8 mouse cellular contexts compared by ENCODE assay signal in the genomic region with DNA sequence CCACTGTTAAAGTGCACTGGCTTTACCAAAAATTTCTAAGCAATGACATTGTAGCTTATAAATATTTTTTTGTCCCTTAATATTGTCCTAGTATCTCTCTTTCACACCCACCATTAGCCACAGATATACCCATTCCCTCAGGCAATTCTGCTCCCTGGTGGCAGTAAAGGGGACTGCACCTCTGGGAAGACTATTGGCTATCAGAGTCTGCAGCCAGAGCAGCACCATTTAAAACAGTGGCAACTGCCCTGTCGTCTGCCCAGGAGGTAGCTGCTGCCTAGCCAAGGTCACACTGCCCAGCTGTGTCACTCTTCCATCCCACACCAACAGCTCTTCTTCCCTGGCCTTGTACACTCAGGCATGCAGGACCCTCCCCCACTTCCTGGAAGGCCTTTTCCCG. TPM values are rescaled to one million over a fixed set of nuclear protein-coding genes. Genes with fewer than 3 reads are reported as not detected.
DNase-seq lines count a peak whose midpoint lies in the region; ATAC-seq and TF ChIP-seq lines count a peak whose summit lies in the region.

No protein-coding gene starts in this region.

- H3K9me3 ChIP-seq in ES-Bruce4 (replicated peaks; ENCODE audit: control insufficient read depth, insufficient read depth, low read length, poor library complexity, severe bottlenecking): no peaks in the 10 kb centered on the region
- no peaks in the 10 kb centered on the region for H3K9me3 ChIP-seq in intestine, postnatal 0 days (ENCODE audit: control insufficient read depth)

- no peaks in the 10 kb centered on the region for H3K4me1 ChIP-seq in ES-Bruce4 (ENCODE audit: control insufficient read depth, insufficient read depth, low read length)
- H3K4me1 ChIP-seq in intestine, postnatal 0 days (replicated peaks; ENCODE audit: control insufficient read depth, insufficient read depth, low read length): no peaks in the 10 kb centered on the region; the same call in 1 of the 2 replicates

- H3K27ac ChIP-seq in ES-Bruce4 (ENCODE audit: insufficient read depth, low read length): no peak overlapping the region
- no peak overlapping the region for H3K27ac ChIP-seq in intestine, postnatal 0 days (ENCODE audit: low read depth, low read length)

- ATAC-seq in intestine, postnatal 0 days: no peak

- peak; percentile 57 for TF ChIP-seq CTCF in ES-Bruce4 (IDR thresholded peaks at IDR 0.05; ENCODE audit: low read depth, low read length)
- TF ChIP-seq CTCF in intestine, postnatal 0 days (IDR thresholded peaks at IDR 0.05; ENCODE audit: low read depth): peak; percentile 90

- DNase-seq in 3T3-L1 (ENCODE audit: low read depth, low spot score): peak; percentile 79
- peak; percentile 43 for DNase-seq in cerebellum, adult 9-11 months
- peak; percentile 94 for DNase-seq in heart, adult 11 months
- DNase-seq in lung, adult 18-20 months: peak; percentile 63 to 66
- DNase-seq in retina, embryonic 14.5 days (ENCODE audit: low spot score): peak; percentile 72
- peak; percentile 65 for DNase-seq in urinary bladder, postnatal 25 days (ENCODE audit: low spot score)

- no peak for TF ChIP-seq POLR2A in ES-Bruce4 (IDR thresholded peaks at IDR 0.05; ENCODE audit: insufficient read depth, low read length)

- no peak overlapping the region for H3K4me3 ChIP-seq in ES-Bruce4 (ENCODE audit: low read depth, low read length)
- H3K4me3 ChIP-seq in intestine, postnatal 0 days (ENCODE audit: low read depth, low read length): no peak overlapping the region

- H3K9ac ChIP-seq in ES-Bruce4 (ENCODE audit: low read depth, poor library complexity, severe bottlenecking): no peak overlapping the region
- no peak overlapping the region for H3K9ac ChIP-seq in intestine, postnatal 0 days (ENCODE audit: low read depth, low read length)

- H3K4me2 ChIP-seq in intestine, postnatal 0 days (replicated peaks; ENCODE audit: low read depth): no peak overlapping the region; the same call in 1 of the 2 replicates

- 45% methylated on average over 2 of the region's 2 CpGs for WGBS in intestine, postnatal 0 days

- H3K36me3 ChIP-seq in ES-Bruce4 (ENCODE audit: control insufficient read depth, insufficient read depth, low read length, poor library complexity, severe bottlenecking): no peaks in the 10 kb centered on the region
- H3K36me3 ChIP-seq in intestine, postnatal 0 days (ENCODE audit: control insufficient read depth, insufficient read depth): no peaks in the 10 kb centered on the region

- no peak for TF ChIP-seq EP300 in ES-Bruce4 (IDR thresholded peaks at IDR 0.05; ENCODE audit: insufficient read depth, low read depth, low read length)

- H3K27me3 ChIP-seq in ES-Bruce4 (ENCODE audit: control insufficient read depth, insufficient read depth, low read length, poor library complexity, severe bottlenecking): no peaks in the 10 kb centered on the region
- no peaks in the 10 kb centered on the region for H3K27me3 ChIP-seq in intestine, postnatal 0 days (replicated peaks; ENCODE audit: control insufficient read depth, insufficient read depth, low read length)

RNA-seq across cellular contexts. Expression of a gene that starts 8.1 kb away (rescaled TPM):
- polyA plus RNA-seq in ES-Bruce4 (2011; ENCODE audit: insufficient read depth, insufficient read length, low read depth, missing spikeins): not detected in 2 replicates
- 0.97 and 1.3 TPM in 2 replicates for polyA plus RNA-seq in intestine, postnatal 0 days (2015; fragmentation: Nextera tagmentation; extraction: Ambion mirVana)

RNA-seq across cellular contexts. Expression of a gene that starts 17.3 kb away (rescaled TPM):
- polyA plus RNA-seq in ES-Bruce4 (2011; ENCODE audit: insufficient read depth, insufficient read length, low read depth, missing spikeins): 18.2 and 21.0 TPM in 2 replicates
- 32.8 and 34.0 TPM in 2 replicates for polyA plus RNA-seq in intestine, postnatal 0 days (2015; fragmentation: Nextera tagmentation; extraction: Ambion mirVana)

RNA-seq across cellular contexts. Expression of a gene that starts 19.8 kb away (rescaled TPM):
- polyA plus RNA-seq in ES-Bruce4 (2011; ENCODE audit: insufficient read depth, insufficient read length, low read depth, missing spikeins): not detected in 2 replicates
- 10.5 and 13.8 TPM in 2 replicates for polyA plus RNA-seq in intestine, postnatal 0 days (2015; fragmentation: Nextera tagmentation; extraction: Ambion mirVana)

RNA-seq across cellular contexts. Expression of a gene that starts 33.8 kb away (rescaled TPM):
- 392 and 406 TPM in 2 replicates for polyA plus RNA-seq in ES-Bruce4 (2011; ENCODE audit: insufficient read depth, insufficient read length, low read depth, missing spikeins)
- polyA plus RNA-seq in intestine, postnatal 0 days (2015; fragmentation: Nextera tagmentation; extraction: Ambion mirVana): 212 and 216 TPM in 2 replicates

Comparison
In these comparisons a context has a peak if more than half of its experiments do, and no peak if none do; other contexts are left out.
1. DNase-seq: peak in every context shown above with its lines; median percentile 94 in heart, adult 11 months; 79 in 3T3-L1; 72 in retina, embryonic 14.5 days; 65 in urinary bladder, postnatal 25 days; 64 in lung, adult 18-20 months; 43 in cerebellum, adult 9-11 months.
2. RNA of a gene that starts 19.8 kb away (polyA plus RNA-seq): 10.5 to 13.8 TPM in intestine, postnatal 0 days; not detected in ES-Bruce4; every median in the first group is over 10 times any median in the second.